Mouse (Mus musculus) heart, adult 2 months (tissue): Measurements from ENCODE around the gene Fgf12.

Experiments used
- CTCF ChIP-seq: fragments of 200-600 bp; IDR thresholded peaks from 2 replicates; pipeline ENCODE4 v1.8.1; 2022; ENCODE audit warnings: antibody characterized with exemption, mild to moderate bottlenecking, moderate library complexity
- POLR2A ChIP-seq: fragments of 200-500 bp; IDR thresholded peaks from 2 replicates; pipeline ENCODE4 v1.6.1; 2011; ENCODE audit warnings: mild to moderate bottlenecking, low read depth, low read length, control low read depth; ENCODE audit not compliant: insufficient read depth

DNA sequence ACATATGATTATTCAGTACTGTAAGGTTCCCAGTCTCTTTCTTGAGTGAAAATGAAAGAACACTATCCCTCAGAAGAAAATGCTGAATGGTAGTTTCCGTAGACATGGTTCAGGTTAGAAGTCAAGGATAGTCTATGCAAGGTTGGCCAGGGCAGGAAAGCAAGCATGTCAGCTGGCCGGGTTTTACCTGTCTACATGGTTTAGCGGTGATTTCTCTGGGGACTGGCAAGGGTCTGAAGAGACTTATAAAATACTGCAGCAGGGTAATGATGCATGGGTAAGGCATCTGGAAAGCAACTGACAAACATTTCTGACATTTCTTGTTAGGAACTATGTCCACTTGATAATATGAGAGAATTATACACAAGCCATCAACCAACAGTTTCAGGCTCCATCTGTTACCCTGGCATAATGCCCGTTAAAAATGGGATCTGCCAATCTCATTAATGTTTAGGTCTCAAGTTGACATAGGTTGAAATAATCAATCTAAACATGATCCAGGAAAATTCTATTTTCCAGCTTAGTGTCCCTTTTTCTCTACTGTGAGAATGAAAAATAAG is 8.6 kb upstream of the Fgf12 start:
- no peak for TF ChIP-seq CTCF
- TF ChIP-seq POLR2A, result no peak
